Mouse (Mus musculus): ENCODE measurements around the gene Cog8.

DNA sequence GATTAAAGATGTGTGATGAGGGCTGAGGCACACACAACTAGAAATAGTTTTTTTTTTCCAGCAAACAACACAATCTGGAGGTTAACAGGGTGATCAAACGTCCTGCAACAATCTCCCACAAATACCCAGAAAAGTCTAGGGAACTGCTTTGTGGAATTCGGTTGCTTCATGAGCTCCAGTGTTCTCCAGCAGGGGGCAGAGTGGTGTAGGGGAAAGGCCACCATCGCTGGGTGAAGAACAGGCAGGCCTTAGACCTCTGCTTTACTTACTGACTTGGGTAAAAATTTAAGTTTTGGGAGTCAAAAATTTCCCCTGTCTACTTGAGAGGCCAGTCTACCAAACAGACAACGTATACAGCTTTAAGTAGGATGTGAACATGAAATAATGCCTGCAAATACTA is 48.1 kb upstream of the Cog8 start:
- TF ChIP-seq CTCF (IDR thresholded peaks at IDR 0.05; ENCODE audit: borderline replicate concordance, extremely low read depth, insufficient read depth, insufficient read length) (peak; percentile 92), POLR2A (IDR thresholded peaks at IDR 0.05; ENCODE audit: borderline replicate concordance, extremely low read depth, insufficient read depth, insufficient read length, poor library complexity, severe bottlenecking) (no peak)
